Mouse (Mus musculus) splenic B cell, adult 2 months (primary cell): Measurements from ENCODE around the gene Ppia.
"Not testable (repeated sequence)": the region's sequence is repeated elsewhere in the genome, so short reads cannot be mapped to it uniquely, and the experiment has no call there.

ENCODE experiments used
- DNase-seq: peaks from one replicate; pipeline ENCODE4 v3.0.0-alpha.2; 2011; ENCODE audit warnings: low read depth, low spot score
- H3K27me3 ChIP-seq: 2 replicates; pipeline ENCODE4 v1.6.1; 2012; ENCODE audit warnings: mild to moderate bottlenecking, low read length, moderate library complexity, mixed read lengths; ENCODE audit not compliant: control insufficient read depth, poor library complexity, insufficient read depth, severe bottlenecking
- H3K36me3 ChIP-seq: 2 replicates; pipeline ENCODE4 v1.6.1; 2012; ENCODE audit warnings: mild to moderate bottlenecking, low read length, moderate library complexity, mixed read lengths; ENCODE audit not compliant: control insufficient read depth, poor library complexity, insufficient read depth, severe bottlenecking

The Ppia gene

DNA sequence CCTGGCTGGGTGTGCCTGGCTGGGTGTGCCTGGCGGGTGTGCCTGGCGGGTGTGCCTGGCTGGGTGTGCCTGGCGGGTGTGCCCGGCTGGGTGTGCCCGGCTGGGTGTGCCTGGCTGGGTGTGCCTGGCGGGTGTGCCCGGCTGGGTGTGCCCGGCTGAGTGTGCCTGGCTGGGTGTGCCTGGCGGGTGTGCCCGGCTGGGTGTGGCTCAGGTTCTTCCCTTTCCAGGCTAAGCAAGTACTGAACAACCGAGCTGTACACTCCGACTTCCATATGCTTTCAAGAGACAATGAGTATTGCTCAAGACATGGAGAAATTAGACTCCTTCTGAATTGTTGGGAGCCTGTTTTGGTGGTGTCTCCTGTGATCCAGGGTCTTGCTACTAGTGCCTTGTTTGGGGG lies 2.0 kb upstream of the Ppia start:
- DNase-seq, result no peak
- no peaks in the 10 kb centered on the region for H3K27me3 ChIP-seq
- no peaks in the 10 kb centered on the region for H3K36me3 ChIP-seq

DNA sequence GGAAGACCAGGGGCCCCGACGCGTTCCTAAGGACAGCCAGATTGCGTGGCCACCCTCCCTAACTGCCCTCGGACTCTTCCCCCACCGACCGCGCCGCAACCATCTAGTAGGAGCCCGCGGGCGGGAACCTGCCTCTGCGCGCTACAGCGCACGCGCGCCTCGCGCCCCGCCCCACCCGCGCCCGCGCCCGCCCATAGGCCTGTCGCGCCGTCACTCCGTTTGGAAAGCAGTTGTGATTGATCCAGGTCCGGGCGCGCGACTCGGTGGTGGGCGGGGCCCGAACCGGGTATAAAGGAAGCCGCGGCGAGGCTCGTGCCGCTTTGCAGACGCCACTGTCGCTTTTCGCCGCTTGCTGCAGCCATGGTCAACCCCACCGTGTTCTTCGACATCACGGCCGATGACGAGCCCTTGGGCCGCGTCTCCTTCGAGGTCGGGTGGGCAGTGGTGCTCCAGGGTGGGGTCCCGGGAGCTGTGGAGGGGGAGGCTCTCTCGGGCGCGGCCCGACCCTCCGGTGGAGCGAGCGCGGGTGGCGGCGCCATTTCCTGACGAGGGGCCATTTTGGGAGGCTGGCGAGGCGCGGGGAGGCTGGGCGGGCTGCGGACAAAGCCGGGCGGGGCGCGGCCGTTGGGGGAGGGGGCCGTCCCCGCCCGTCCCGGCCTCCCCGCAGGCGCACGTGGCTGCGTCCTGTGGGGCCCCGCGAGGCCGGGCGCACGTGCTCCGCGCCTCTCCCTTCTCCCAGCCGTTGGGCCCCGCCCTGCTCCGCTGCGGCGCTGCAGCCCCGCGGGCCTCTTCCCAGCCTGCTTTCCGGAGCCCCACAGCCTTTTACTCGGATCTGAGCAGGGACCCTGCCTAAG lies 535 bp downstream of the Ppia start:
- no peaks in the 10 kb centered on the region for H3K27me3 ChIP-seq
- peak; percentile 98 for DNase-seq
- H3K36me3 ChIP-seq, result peaks cover 13% of the 10 kb centered on the region; the same call in 1 of the 2 replicates

DNA sequence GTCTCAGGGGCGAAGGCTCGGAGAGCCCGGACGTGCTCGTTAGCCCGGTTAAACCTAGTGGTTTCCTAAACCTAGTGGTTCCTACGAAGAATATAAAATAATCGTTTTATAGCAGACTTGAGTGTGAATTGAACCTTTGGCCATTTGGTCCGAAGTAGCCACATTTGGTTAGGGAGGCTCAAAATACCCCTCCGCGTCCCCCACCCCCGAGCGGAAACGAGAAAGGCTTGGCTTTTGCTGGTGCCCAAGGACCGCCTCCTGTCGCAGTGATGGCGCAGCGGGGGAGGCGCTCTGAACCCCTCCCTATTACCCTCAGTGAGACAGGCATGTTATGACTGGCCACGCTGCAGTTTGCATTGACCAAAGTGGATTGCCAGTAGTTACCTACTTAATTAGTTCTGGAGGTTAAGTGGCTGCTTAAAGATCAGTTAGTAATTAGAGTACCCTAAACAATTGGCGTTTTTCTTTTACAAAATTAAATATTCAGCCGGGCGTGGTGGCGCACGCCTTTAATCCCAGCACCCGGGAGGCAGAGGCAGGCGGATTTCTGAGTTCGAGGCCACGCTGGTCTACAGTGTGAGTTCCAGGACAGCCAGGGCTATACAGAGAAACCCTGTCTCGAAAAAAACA lies 1.3 kb downstream of the Ppia start:
- DNase-seq, result peak; percentile 87
- Histone ChIP-seq H3K36me3 (peaks cover 13% of the 10 kb centered on the region; the same call in 1 of the 2 replicates), H3K27me3 (no peaks in the 10 kb centered on the region)

DNA sequence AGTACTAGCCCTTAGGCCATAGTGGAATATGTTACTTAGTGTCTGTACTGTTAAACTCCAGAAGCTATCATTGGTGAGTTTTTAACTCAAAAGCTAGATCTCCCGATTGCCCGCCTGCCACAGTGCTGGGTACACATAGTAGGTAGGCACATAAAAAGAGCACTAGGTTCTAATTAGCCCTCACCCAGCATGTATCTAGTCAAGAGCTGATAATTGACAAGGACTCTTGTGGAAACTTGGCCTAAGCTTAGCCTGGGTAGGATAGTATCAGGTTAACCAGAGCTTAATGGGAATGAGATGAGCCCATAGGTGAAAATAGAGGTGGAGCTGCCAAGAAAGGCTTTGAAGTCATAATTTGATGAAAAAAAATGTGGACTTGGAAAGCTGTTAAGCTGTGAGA lies 1.8 kb downstream of the Ppia start:
- Histone ChIP-seq H3K36me3 (peaks cover 13% of the 10 kb centered on the region; the same call in 1 of the 2 replicates), H3K27me3 (no peaks in the 10 kb centered on the region)
- DNase-seq, result no peak

DNA sequence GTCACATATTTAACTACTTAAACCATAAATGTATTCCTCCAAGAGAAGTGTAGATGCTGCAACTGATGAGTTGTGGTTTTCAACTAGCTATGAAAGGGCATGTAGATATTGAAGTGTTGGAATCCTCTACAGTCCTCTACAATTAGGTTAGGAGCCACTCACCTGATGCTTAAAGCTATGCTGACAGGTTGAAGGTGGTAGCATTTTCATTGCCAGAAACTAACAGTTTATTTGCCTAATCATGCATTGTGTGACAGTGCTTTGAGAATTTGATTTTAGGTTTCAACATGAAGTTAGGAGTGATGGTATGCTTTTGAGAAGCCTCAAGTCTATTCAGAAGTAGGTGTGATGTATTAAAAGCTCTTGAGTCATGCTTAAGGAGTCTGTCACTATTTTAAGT lies 2.2 kb downstream of the Ppia start:
- peaks cover 13% of the 10 kb centered on the region; the same call in 1 of the 2 replicates for H3K36me3 ChIP-seq
- H3K27me3 ChIP-seq, result no peaks in the 10 kb centered on the region
- DNase-seq, result no peak

DNA sequence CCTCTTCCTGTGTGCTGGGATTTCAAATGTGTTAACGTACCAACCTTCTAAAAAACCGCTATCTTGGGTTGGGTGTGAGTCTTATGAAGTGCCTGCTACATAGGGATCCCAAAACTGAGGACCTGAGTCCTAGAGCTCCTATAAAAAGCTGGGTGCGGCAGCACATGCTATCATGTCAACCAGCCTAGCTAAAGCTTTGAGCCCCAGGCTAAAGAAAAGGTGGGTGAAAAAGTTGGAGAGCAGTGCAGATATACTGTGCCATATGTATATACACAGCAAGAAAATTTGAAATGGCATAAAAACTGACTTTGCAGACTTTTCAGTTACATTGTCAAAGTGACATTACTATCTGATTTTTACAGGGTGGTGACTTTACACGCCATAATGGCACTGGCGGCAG lies 3.5 kb downstream of the Ppia start:
- Histone ChIP-seq H3K27me3 (no peaks in the 10 kb centered on the region), H3K36me3 (peaks cover 13% of the 10 kb centered on the region; the same call in 1 of the 2 replicates)
- no peak for DNase-seq

DNA sequence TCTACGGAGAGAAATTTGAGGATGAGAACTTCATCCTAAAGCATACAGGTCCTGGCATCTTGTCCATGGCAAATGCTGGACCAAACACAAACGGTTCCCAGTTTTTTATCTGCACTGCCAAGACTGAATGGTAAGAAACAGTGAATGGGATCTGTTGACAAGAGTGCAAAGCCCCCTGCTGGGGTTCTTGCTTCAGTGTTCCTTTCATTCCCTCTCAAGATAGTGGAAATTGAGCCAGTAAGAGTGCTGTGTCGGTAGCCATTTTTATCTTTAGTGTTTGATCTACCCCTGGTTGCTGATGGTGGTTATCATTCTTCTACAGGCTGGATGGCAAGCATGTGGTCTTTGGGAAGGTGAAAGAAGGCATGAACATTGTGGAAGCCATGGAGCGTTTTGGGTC lies 3.9 kb downstream of the Ppia start:
- not testable (repeated sequence) for DNase-seq, H3K27me3 ChIP-seq
- peaks cover 13% of the 10 kb centered on the region; the same call in 1 of the 2 replicates for H3K36me3 ChIP-seq

DNA sequence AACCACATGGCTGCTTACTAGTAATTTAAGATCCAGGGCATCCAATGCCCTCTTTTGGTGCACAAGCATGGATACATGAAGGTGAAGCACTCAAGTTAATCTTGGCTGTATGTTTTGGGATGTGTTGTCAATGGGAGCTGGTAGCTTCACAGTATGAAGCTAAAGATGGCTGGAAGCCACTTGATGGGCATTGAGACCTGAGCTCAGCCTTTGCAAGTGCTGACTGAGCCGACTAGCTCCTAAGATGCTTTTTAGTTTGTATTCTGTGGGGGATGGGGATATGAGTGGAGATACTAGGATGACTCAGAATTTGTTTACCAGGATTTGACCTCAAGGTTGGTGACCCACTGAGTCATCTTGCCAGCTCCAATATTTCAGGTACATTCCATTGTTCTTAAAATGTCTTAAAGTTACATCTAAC lies 5.0 kb downstream of the Ppia start:
- no peak for DNase-seq
- peaks cover 14% of the 10 kb centered on the region; the same call in 1 of the 2 replicates for H3K36me3 ChIP-seq
- H3K27me3 ChIP-seq, result no peaks in the 10 kb centered on the region

DNA sequence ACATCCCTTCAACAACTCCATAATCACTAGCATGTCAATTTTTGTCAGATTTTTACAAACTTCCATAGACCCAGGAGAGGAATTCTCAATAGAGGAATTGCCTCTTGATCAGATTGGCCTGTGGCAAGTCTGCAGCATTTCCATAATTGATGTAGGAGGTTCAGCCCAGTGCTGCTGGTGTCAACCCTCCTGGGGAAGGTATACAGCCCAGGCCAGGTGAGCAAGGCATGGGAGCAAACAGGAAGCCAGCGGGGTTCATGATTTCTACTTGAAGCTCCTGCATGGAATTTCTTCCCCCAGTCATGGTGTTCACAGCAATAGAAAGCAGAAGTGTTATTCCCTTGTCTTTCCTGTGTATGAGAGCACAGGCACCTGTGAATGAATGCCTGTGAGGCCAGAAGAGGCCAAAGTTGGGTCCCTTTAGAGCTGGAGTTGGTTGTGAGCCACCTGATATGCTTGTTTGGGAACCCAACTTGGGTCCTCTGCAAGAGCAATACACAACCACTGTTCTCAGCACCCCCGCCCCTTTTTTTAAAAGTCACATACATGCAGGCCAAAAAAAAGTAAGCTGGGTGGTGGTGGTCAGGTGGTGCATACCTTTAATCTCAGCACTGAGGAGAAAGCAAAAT lies 5.6 kb downstream of the Ppia start:
- H3K36me3 ChIP-seq, result peaks cover 14% of the 10 kb centered on the region; the same call in 1 of the 2 replicates
- no peaks in the 10 kb centered on the region for H3K27me3 ChIP-seq
- DNase-seq, result no peak

DNA sequence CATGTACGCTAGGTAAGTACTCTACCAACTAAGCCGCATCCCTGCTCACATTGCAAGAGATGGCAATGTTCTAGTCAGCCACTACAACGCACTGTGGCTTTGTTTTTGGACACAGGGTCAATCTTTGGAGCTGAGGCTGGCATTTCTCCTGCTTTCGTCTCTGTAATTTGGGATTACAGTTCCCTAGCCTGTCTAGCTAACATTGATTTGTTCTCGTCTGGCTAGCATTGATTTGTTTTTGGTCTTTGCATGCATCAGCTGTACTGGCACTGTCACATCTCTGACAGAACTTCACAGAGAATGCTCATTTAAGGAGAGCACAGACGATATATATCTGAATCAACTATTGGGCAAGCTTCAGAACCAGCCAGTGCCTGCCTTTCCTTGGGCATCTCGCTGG lies 14.9 kb downstream of the Ppia start:
- H3K36me3 ChIP-seq, result peaks cover 14% of the 10 kb centered on the region; the same call in 1 of the 2 replicates
- no peaks in the 10 kb centered on the region for H3K27me3 ChIP-seq
- DNase-seq, result no peak

DNA sequence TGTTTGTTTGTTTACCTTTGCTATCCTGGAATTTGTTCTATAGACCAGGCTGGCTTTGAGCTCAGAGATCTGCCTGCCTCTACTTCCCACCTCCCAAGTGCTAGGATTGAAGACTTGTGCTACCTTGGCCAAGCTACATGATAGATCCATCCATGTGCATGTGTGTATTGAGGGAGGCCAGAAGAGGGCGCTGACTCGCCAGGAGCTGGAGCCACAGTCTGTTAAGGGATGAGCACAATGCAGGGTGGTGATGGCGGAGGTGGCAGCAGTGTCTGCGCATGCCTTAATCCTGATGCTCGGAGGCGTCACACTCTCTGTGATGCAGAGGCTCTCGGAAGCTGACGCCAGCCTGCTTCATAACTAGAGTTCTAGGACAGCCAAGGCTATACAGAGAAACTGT lies 21.2 kb downstream of the Ppia start:
- no peaks in the 10 kb centered on the region for H3K27me3 ChIP-seq
- DNase-seq, result peak; percentile 71
- peaks cover 11% of the 10 kb centered on the region for H3K36me3 ChIP-seq

DNA sequence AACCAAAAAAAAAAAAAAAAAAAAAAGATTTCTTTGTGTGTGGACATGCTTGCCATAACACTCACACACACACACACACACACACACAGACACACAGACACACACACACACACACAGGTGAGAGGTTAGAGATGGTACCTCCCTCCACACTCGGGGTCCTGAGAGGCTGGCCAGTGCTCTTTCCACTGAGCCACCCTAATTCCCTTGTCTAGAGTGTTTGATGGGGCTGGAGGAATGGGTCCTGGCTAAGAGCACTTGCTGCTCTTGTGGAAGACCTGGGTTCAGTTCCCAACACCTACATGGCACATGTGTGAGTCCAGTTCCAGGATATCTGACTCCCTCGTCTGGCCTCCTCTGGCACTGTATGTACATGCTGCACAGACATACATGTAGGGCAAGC lies 22.4 kb downstream of the Ppia start:
- no peak for DNase-seq
- Histone ChIP-seq H3K27me3 (no peaks in the 10 kb centered on the region), H3K36me3 (peaks cover 9% of the 10 kb centered on the region)

DNA sequence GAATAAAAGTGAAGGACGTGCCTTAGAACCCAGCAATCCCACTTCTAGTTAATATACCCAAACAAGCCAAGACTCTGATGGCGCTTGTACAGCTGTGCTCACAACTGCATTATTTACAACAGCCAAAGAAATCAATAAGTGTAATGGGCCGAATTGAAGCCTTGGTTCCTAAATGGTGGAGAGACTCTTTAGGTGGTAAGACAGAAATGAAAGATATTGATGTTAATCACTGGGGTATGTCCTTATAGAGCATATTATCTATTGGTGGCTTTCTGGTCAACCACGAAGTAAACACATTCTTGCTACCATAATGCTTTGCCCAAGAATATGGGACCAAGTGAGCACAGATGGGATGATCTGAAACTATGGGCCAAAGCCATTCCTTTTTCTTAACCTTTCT lies 24.9 kb downstream of the Ppia start:
- no peak for DNase-seq
- H3K27me3 ChIP-seq, result no peaks in the 10 kb centered on the region
- peaks cover 6% of the 10 kb centered on the region for H3K36me3 ChIP-seq

DNA sequence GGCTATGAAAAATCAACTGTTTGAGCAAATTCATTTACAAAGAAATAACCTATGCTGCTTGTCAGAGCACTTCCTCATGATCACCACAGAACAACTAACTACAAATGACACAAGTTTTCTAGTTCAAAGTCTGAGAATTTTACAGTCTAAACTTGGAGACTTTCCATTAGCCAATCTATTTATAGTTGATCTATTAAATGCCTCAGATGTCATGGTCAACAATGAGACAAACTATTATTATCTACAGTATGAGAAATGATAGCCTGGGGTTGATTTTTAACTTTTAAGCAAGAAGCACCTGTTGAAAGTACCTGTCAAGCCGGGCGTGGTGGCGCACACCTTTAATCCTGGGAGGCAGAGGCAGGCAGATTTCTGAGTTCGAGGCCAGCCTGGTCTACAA lies 27.3 kb downstream of the Ppia start:
- peaks cover 2% of the 10 kb centered on the region for H3K36me3 ChIP-seq
- no peaks in the 10 kb centered on the region for H3K27me3 ChIP-seq
- no peak for DNase-seq

DNA sequence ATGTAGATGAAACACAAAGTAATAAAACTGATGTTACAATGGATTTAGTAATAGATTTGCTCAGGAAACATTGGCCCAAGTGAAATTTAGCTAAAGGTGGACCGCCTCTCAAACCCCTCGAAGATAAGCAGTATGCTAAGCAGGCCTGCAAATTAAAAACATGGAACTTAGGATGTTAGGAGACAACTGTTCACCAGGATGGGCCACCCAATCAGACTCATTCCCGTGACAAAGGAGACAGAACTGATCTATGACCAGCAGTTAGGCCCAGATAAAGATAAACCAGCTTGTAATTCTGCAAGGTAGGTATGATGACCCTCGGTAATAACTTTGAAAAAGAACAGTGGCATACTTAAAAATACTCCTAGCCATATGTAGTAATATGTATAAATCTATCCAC lies 27.9 kb downstream of the Ppia start:
- no peaks in the 10 kb centered on the region for H3K36me3 ChIP-seq
- no peaks in the 10 kb centered on the region for H3K27me3 ChIP-seq
- DNase-seq, result no peak
